Mouse (Mus musculus) megakaryocyte, embryonic 14.5 days (primary cell): ENCODE data around the gene Akp3.

Source experiments
- FLI1 ChIP-seq: IDR thresholded peaks from 2 replicates; pipeline ENCODE4 v1.6.1; 2012; ENCODE audit warnings: low read length, inconsistent platforms, mixed read lengths
- GATA1 ChIP-seq: IDR thresholded peaks from 3 replicates; pipeline ENCODE4 v1.6.1; 2012; ENCODE audit warnings: mixed read lengths, low read length, inconsistent platforms, borderline replicate concordance

GRCm38 (mm10) chr1:87127206-87128030 is 2.6 kb downstream of the Akp3 start:
- no peak for TF ChIP-seq GATA1
- TF ChIP-seq FLI1: no peak
